Mouse (Mus musculus): Measurements from ENCODE around the gene DXBay18.
"Not testable (repeated sequence)": the region's sequence is repeated elsewhere in the genome, so short reads cannot be mapped to it uniquely, and the experiment has no call there.

GRCm38 (mm10) chrX:73143218-73143618, 6.0 kb downstream of the DXBay18 start:
- TF ChIP-seq E2F4 (IDR thresholded peaks at IDR 0.05; ENCODE audit: insufficient read depth); MYOD1 (IDR thresholded peaks at IDR 0.05; ENCODE audit: control insufficient read depth in 1 of 3, insufficient read length in 2 of 3, low read depth in 2 of 3); POLR2A (IDR thresholded peaks at IDR 0.05; ENCODE audit: insufficient read length, low read depth); MAX (IDR thresholded peaks at IDR 0.05; ENCODE audit: low read depth); TCF3 (IDR thresholded peaks at IDR 0.05; ENCODE audit: insufficient read length, low read depth); MYOG (IDR thresholded peaks at IDR 0.05; ENCODE audit: control insufficient read depth in 1 of 3, insufficient read depth in 1 of 3, insufficient read length in 2 of 3, low read depth in 2 of 3); TCF12 (IDR thresholded peaks at IDR 0.05; ENCODE audit: insufficient read depth, poor library complexity, severe bottlenecking); REST (IDR thresholded peaks at IDR 0.05; ENCODE audit: insufficient read depth, insufficient read length); SRF (IDR thresholded peaks at IDR 0.05; ENCODE audit: control insufficient read depth, insufficient read length, low read depth); POLR2AphosphoS2 (IDR thresholded peaks at IDR 0.05; ENCODE audit: insufficient read length, low read depth): not testable (repeated sequence)

Measured in myocyte (in vitro differentiated cells).